Mouse (Mus musculus) cortical plate, adult 2 months (tissue): ENCODE data around the gene Zmynd8.

ENCODE experiments used
- CTCF ChIP-seq: fragments of 200-500 bp; IDR thresholded peaks from 2 replicates; pipeline ENCODE4 v1.5.1; 2011; ENCODE audit warnings: mild to moderate bottlenecking, control low read depth, low read length; ENCODE audit not compliant: insufficient read depth; ENCODE audit errors: extremely low read depth
- POLR2A ChIP-seq: fragments of 200-500 bp; IDR thresholded peaks from 2 replicates; pipeline ENCODE4 v1.6.1; 2011; ENCODE audit warnings: mild to moderate bottlenecking, low read length, control low read depth; ENCODE audit not compliant: insufficient read depth; ENCODE audit errors: extremely low read depth

GRCm38 (mm10) chr2:165850826-165851225, 48.0 kb downstream of the Zmynd8 start:
- TF ChIP-seq POLR2A (no peak), CTCF (no peak)
